Mouse (Mus musculus) limb, embryonic 10.5 days (tissue): ENCODE measurements at regions not wholly inside any gene's neighbourhood (a gene's known extent, or its start where the extent isn't known, plus 50 kb on each side); places are given as distances from the start of the nearest gene placed in this dataset.

Source experiments
- DNase-seq: peaks from one replicate; pipeline ENCODE4 v3.0.0-alpha.2; 2017; ENCODE audit warnings: low spot score
- H3K27ac ChIP-seq: fragments of 300-500 bp; sonication (generic); 2 replicates; pipeline ENCODE4 v1.5.1; 2016; ENCODE audit warnings: mild to moderate bottlenecking
- H3K27me3 ChIP-seq: fragments of 300-500 bp; sonication (generic); 2 replicates; pipeline ENCODE4 v1.6.1; 2016; ENCODE audit warnings: low read depth, mild to moderate bottlenecking; ENCODE audit not compliant: poor library complexity, severe bottlenecking
- H3K36me3 ChIP-seq: fragments of 300-500 bp; sonication (generic); 2 replicates; pipeline ENCODE4 v1.6.1; 2016; ENCODE audit warnings: mild to moderate bottlenecking, moderate library complexity
- H3K4me1 ChIP-seq: fragments of 300-500 bp; sonication (generic); 2 replicates; pipeline ENCODE4 v1.6.1; 2016
- H3K4me3 ChIP-seq: fragments of 300-500 bp; sonication (generic); 2 replicates; pipeline ENCODE4 v1.5.1; 2016; ENCODE audit warnings: mild to moderate bottlenecking, moderate library complexity
- H3K9me3 ChIP-seq: fragments of 300-500 bp; sonication (generic); replicated peaks from 2 replicates; pipeline ENCODE4 v1.6.1; 2016; ENCODE audit warnings: mild to moderate bottlenecking
- WGBS: fragments of 180-500 bp; shearing (Covaris S2); methylation state at CpG from one replicate; pipeline ENCODE4 v1.1.7; 2016; 5-methylcytosine and 5-hydroxymethylcytosine counted together

DNA sequence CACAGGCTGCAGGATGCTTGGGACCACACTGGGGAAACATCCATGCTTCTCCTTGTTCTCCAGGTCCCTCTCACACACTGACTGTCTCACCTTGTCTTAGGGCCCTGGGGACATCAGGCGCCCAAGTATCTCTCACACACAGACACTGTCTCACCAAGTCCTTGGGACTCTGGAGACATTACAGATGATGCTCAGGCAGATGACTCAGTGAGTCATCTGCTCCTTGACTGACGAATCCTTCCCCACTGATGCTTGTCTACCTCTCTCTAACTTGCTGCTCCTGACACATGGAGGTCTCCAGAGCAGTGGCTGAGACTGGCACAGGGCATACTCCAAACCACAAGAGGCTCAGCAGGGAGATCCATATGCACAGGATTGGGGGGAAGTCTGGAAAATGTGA, 263.1 kb downstream of the Rps15a start:
- no peak overlapping the region for H3K4me3 ChIP-seq
- DNase-seq, result no peak
- 86% methylated on average over 2 of the region's 2 CpGs for WGBS
- no peaks in the 10 kb centered on the region for H3K27me3 ChIP-seq
- no peaks in the 10 kb centered on the region for H3K4me1 ChIP-seq
- no peak overlapping the region for H3K27ac ChIP-seq
- no peaks in the 10 kb centered on the region for H3K9me3 ChIP-seq
- no peaks in the 10 kb centered on the region for H3K36me3 ChIP-seq

DNA sequence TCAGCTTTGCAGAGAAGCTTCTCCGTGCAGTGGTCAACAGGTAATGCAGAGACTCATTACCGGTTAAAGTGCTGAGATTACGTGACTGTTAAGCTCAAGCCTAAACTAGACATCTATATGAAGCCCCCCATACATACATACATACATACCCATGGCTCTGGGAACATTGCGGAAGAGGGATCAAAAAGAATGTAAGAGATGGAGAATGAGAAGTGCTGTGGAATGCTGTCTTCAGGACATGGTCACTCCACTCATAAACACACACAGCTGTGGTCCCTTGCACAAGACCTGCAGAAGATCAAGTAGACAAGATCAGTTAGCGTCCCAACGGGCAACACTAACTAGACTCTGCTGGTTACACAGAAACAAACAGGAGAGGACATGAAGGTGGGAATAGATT, 265.2 kb downstream of the Rps15a start:
- no peak overlapping the region for H3K4me3 ChIP-seq
- H3K36me3 ChIP-seq, result no peaks in the 10 kb centered on the region
- no peaks in the 10 kb centered on the region for H3K27me3 ChIP-seq
- no peaks in the 10 kb centered on the region for H3K9me3 ChIP-seq
- 95% methylated on average over 6 of the region's 6 CpGs for WGBS
- no peak for DNase-seq
- no peaks in the 10 kb centered on the region for H3K4me1 ChIP-seq
- H3K27ac ChIP-seq, result no peak overlapping the region

GRCm38 (mm10) chr7:117846041-117846440, 269.9 kb downstream of the Rps15a start:
- no peak overlapping the region for H3K4me3 ChIP-seq
- H3K4me1 ChIP-seq, result 0 out of 2 replicates have a peak, but pooled peaks cover 2% of the 10 kb centered on the region
- no peak overlapping the region for H3K27ac ChIP-seq
- H3K27me3 ChIP-seq, result no peaks in the 10 kb centered on the region
- H3K36me3 ChIP-seq, result no peaks in the 10 kb centered on the region
- H3K9me3 ChIP-seq, result no peaks in the 10 kb centered on the region
- no peak for DNase-seq
- 91% methylated on average over 5 of the region's 5 CpGs for WGBS

DNA sequence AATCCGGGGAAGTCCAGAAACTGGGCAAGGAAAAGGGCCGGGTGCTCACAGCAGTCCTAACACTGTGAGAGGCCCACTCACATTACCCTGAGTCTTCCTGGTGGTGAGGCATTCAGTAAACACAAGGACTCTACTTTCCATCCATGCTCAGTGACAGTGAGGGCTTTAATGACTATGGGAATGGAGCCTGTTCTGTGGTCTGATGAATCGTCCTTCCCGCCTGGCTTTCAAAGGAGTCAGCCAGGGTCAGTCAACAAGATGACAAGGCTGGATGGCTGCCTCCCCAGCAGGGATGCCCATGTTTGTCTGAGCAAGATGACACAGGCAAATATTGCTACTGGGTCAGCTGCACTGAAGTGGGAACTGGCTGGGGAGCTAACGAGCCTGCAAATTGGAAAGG, 273.2 kb downstream of the Rps15a start:
- 0 out of 2 replicates have a peak, but pooled peaks cover 2% of the 10 kb centered on the region for H3K4me1 ChIP-seq
- no peak overlapping the region for H3K4me3 ChIP-seq
- H3K9me3 ChIP-seq, result no peaks in the 10 kb centered on the region
- H3K36me3 ChIP-seq, result no peaks in the 10 kb centered on the region
- no peak overlapping the region for H3K27ac ChIP-seq
- no peaks in the 10 kb centered on the region for H3K27me3 ChIP-seq
- WGBS, result 39% methylated on average over 5 of the region's 5 CpGs
- DNase-seq, result no peak

- WGBS, result 43% methylated on average over 3 of the region's 3 CpGs
Observed at GRCm38 (mm10) chr7:117795035-117795434, 321.0 kb downstream of the Rps15a start.

DNA sequence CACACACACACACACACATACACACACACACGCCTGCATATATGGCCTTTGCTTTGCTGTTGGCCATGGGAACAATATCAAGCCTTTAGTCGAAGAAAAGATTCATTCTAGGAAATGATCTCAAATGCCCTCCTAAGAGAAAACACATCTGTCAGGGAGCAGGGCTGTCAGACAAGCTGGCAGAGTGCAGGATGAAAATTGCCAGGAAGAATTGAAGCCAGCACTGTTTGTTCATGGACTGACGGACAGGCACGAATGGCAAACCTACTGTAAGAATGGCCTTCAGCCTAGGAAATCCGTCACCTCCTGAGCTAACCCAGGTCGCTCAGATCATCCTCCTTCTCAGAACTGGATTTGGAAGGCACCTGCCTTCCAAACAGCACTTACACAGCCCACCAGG, 322.0 kb downstream of the Rps15a start:
- 87% methylated on average over 6 of the region's 6 CpGs for WGBS
- Histone ChIP-seq H3K27me3 (no peaks in the 10 kb centered on the region), H3K4me1 (no peaks in the 10 kb centered on the region), H3K4me3 (no peak overlapping the region), H3K27ac (no peak overlapping the region), H3K36me3 (no peaks in the 10 kb centered on the region), H3K9me3 (no peaks in the 10 kb centered on the region)
- no peak for DNase-seq

More at GRCm38 (mm10) chr7:117795035-117795434, 321.0 kb downstream of the Rps15a start:
- no peak overlapping the region for H3K27ac ChIP-seq
- H3K9me3 ChIP-seq, result no peaks in the 10 kb centered on the region
- no peaks in the 10 kb centered on the region for H3K36me3 ChIP-seq
- no peak overlapping the region for H3K4me3 ChIP-seq
- H3K4me1 ChIP-seq, result no peaks in the 10 kb centered on the region
- H3K27me3 ChIP-seq, result no peaks in the 10 kb centered on the region
- DNase-seq, result no peak

GRCm38 (mm10) chr7:117792456-117792855, 323.5 kb downstream of the Rps15a start:
- H3K4me1 ChIP-seq, result no peaks in the 10 kb centered on the region
- no peaks in the 10 kb centered on the region for H3K36me3 ChIP-seq
- H3K27me3 ChIP-seq, result no peaks in the 10 kb centered on the region
- WGBS, result 93% methylated on average over 4 of the region's 4 CpGs
- no peak overlapping the region for H3K27ac ChIP-seq
- no peaks in the 10 kb centered on the region for H3K9me3 ChIP-seq
- DNase-seq, result no peak
- no peak overlapping the region for H3K4me3 ChIP-seq

DNA sequence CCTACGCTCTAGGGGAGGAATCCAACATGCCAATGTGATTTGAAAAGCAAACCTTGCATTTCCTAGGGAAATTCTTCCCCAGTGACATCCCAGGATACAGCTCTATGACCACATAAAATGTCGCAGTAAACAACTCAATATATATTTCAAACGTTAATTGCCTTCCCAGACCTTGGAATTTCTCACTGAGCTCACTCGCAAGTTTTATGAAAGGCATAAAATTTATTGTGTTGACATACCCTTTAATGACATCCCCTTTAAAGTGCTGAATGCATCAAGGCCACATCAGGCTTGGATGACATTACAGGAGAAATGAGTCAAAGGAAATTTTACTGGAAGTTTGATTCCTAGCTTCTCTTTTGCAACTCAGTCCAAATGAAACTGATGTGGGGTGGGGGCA, 337.0 kb downstream of the Rps15a start:
- 71% methylated on average over 4 of the region's 4 CpGs for WGBS
- Histone ChIP-seq H3K4me1 (no peaks in the 10 kb centered on the region), H3K36me3 (no peaks in the 10 kb centered on the region), H3K27me3 (no peaks in the 10 kb centered on the region), H3K9me3 (no peaks in the 10 kb centered on the region), H3K4me3 (no peak overlapping the region), H3K27ac (no peak overlapping the region)
- no peak for DNase-seq

DNA sequence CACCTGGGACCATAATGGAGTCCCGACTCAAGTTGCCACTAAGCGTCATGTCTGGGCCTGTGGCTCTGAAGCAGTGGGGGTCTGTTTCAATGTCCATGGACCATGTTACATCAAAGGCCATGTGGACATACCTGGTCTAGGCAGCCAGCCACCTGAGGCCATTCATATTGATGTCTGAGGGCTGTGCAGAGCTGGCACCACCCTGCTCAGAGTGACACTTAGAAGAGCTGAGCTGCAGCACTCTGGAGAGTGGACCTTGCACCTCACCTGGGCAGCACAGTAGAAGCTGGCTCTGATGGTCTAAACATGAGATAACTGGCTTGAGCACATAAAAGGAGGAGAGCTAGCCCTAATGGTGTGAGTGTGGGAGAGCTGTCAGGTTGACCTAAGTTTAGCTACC, 338.1 kb downstream of the Rps15a start:
- no peaks in the 10 kb centered on the region for H3K27me3 ChIP-seq
- 94% methylated on average over 2 of the region's 2 CpGs for WGBS
- H3K4me3 ChIP-seq, result no peak overlapping the region
- H3K36me3 ChIP-seq, result no peaks in the 10 kb centered on the region
- H3K4me1 ChIP-seq, result no peaks in the 10 kb centered on the region
- H3K27ac ChIP-seq, result no peak overlapping the region
- no peaks in the 10 kb centered on the region for H3K9me3 ChIP-seq
- no peak for DNase-seq

- no peaks in the 10 kb centered on the region for H3K36me3 ChIP-seq
- H3K4me3 ChIP-seq, result no peak overlapping the region
- H3K27ac ChIP-seq, result no peak overlapping the region
- no peak for DNase-seq
- H3K9me3 ChIP-seq, result 0 out of 2 replicates have a peak, but pooled peaks cover 1% of the 10 kb centered on the region
- no peaks in the 10 kb centered on the region for H3K27me3 ChIP-seq
- H3K4me1 ChIP-seq, result no peaks in the 10 kb centered on the region
- WGBS, result 93% methylated on average over 6 of the region's 6 CpGs
Observed at GRCm38 (mm10) chr7:117771836-117772235, 344.2 kb downstream of the Rps15a start.

DNA sequence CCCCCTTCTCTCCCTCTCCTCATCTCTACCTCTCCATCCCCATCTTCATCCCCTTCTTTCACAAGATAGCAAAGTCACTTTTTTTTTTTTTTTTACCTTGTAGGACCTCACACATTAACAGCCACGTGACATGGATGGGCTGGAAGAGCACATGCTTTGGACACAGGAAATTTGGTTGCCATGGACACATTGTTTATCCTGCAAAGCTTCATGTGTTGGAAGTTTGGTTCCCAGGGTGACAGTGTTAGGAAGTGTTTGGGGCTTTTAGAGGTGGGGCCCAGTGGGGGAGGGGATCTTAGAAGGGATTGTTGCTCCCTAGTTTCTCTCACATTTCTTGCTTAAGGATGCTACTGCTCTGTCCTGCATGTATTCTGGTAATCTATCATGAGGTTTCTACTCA, 356.5 kb downstream of the Rps15a start:
- no peaks in the 10 kb centered on the region for H3K4me1 ChIP-seq
- H3K27me3 ChIP-seq, result no peaks in the 10 kb centered on the region
- no peaks in the 10 kb centered on the region for H3K9me3 ChIP-seq
- H3K36me3 ChIP-seq, result no peaks in the 10 kb centered on the region
- DNase-seq, result no peak
- 62% methylated on average over 1 of the region's 1 CpGs for WGBS
- no peak overlapping the region for H3K27ac ChIP-seq
- H3K4me3 ChIP-seq, result no peak overlapping the region

DNA sequence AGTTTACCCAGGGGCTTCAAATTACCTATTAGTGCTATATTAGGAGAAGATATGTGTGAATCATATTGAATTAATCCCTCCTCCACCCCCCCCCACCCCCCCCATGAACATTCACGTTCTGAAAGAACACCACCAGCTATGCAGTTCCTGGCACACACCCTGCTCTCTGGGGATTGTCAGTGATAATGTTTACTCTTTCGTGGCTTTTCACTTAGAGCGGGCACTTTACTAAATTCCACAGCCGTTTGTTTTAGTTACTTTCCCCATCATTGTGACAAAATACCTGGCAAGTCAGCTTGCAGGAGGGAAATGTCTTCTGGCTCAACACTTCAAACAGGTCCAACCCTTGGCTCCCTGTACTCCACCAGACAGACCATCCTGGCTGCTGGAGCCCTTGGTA, 359.0 kb downstream of the Rps15a start:
- DNase-seq, result no peak
- Histone ChIP-seq H3K9me3 (no peaks in the 10 kb centered on the region), H3K4me3 (no peak overlapping the region), H3K27ac (no peak overlapping the region), H3K27me3 (no peaks in the 10 kb centered on the region), H3K36me3 (no peaks in the 10 kb centered on the region), H3K4me1 (peaks cover 15% of the 10 kb centered on the region)
- 52% methylated on average over 4 of the region's 4 CpGs for WGBS

DNA sequence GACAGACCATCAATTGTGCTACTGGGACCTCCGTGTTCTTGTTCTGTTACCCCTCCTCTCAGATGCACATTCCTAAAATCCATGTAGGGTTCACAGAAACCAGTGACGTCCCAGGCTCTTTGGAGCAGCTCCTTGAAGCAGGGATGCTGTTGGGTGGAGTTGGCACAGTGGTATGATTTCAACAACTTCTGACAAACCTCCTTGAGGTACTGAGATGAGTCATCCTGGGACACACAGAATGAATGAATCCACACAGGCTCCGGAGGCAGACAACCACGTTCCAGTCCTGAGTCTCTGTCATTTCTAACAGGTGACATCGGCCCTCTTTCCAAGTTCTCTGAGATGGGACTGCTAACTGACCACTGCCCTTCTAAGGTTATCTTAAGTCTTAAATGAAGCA, 360.2 kb downstream of the Rps15a start:
- 78% methylated on average over 5 of the region's 5 CpGs for WGBS
- Histone ChIP-seq H3K4me3 (no peak overlapping the region), H3K36me3 (no peaks in the 10 kb centered on the region), H3K27me3 (no peaks in the 10 kb centered on the region), H3K9me3 (no peaks in the 10 kb centered on the region), H3K4me1 (peaks cover 15% of the 10 kb centered on the region), H3K27ac (no peak overlapping the region)
- no peak for DNase-seq

DNA sequence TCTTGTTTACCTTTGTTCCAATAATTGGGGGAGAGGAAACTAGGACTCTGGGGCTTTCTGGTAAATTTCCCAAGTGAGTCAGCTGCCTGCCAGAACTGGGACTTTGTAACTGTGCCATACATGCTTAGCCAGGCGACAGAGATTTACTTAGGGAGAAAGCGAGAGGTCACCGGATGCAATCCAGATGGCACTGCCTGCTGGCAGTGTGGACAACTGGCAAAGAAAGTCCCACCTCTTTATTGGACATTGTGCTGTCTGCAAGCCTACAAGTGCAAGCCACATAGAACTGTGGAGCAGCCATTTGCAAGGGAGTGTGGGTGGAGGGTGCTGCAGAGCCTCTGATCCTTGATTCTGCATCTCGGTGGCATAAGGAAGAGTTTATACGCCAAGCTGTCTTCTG, 362.7 kb downstream of the Rps15a start:
- peaks cover 15% of the 10 kb centered on the region for H3K4me1 ChIP-seq
- no peaks in the 10 kb centered on the region for H3K9me3 ChIP-seq
- no peaks in the 10 kb centered on the region for H3K36me3 ChIP-seq
- H3K27me3 ChIP-seq, result no peaks in the 10 kb centered on the region
- WGBS, result 64% methylated on average over 5 of the region's 5 CpGs
- no peak overlapping the region for H3K27ac ChIP-seq
- peak; percentile 30 for DNase-seq
- no peak overlapping the region for H3K4me3 ChIP-seq
